Mouse (Mus musculus) megakaryocyte, embryonic 14.5 days (primary cell): ENCODE results near the gene Mbd6.

Experiments
- FLI1 ChIP-seq: IDR thresholded peaks from 2 replicates; pipeline ENCODE4 v1.6.1; 2012; ENCODE audit warnings: low read length, inconsistent platforms, mixed read lengths
- GATA1 ChIP-seq: IDR thresholded peaks from 3 replicates; pipeline ENCODE4 v1.6.1; 2012; ENCODE audit warnings: mixed read lengths, low read length, inconsistent platforms, borderline replicate concordance

GRCm38 (mm10) chr10:127322178-127322577, 33.4 kb upstream of the Mbd6 start:
- TF ChIP-seq GATA1 (no peak), FLI1 (no peak)
